Mouse (Mus musculus) neural tube, embryonic 13.5 days (tissue): ENCODE measurements around the gene Ptprn2. TPM values are rescaled to one million over a fixed set of nuclear protein-coding genes. Genes with fewer than 3 reads are reported as not detected.

ENCODE experiments used
- ATAC-seq: fragments of 200-750 bp; cut with Nextera tagmentation; 2 replicates; pipeline ENCODE4 v1.8.0; 2017; ENCODE audit warnings: low read depth, mild to moderate bottlenecking, moderate TSS enrichment, moderate library complexity
- H3K27ac ChIP-seq: fragments of 300-500 bp; sonication (generic); replicated peaks from 2 replicates; pipeline ENCODE4 v1.5.1; 2015; ENCODE audit warnings: moderate library complexity, mild to moderate bottlenecking, inconsistent platforms
- H3K27me3 ChIP-seq: fragments of 300-500 bp; sonication (generic); 2 replicates; pipeline ENCODE4 v1.6.1; 2015; ENCODE audit warnings: mild to moderate bottlenecking, inconsistent platforms
- H3K36me3 ChIP-seq: fragments of 300-500 bp; sonication (generic); 2 replicates; pipeline ENCODE4 v1.6.1; 2015; ENCODE audit warnings: mild to moderate bottlenecking, inconsistent platforms
- H3K4me1 ChIP-seq: fragments of 300-500 bp; sonication (generic); replicated peaks from 2 replicates; pipeline ENCODE4 v1.6.1; 2015; ENCODE audit warnings: inconsistent platforms
- H3K4me2 ChIP-seq: fragments of 300-500 bp; sonication (generic); 2 replicates; pipeline ENCODE4 v1.6.1; 2015; ENCODE audit warnings: inconsistent platforms, mild to moderate bottlenecking, moderate library complexity
- H3K4me3 ChIP-seq: fragments of 300-500 bp; sonication (generic); 2 replicates; pipeline ENCODE4 v1.5.1; 2015; ENCODE audit warnings: mild to moderate bottlenecking, inconsistent platforms
- H3K9ac ChIP-seq: fragments of 300-500 bp; sonication (generic); 2 replicates; pipeline ENCODE4 v1.6.1; 2015; ENCODE audit warnings: moderate library complexity, mild to moderate bottlenecking, inconsistent platforms
- H3K9me3 ChIP-seq: fragments of 300-500 bp; sonication (generic); 2 replicates; pipeline ENCODE4 v1.6.1; 2016; ENCODE audit warnings: inconsistent platforms
- WGBS: fragments of 180-500 bp; shearing (Covaris S2); methylation state at CpG from one replicate; pipeline ENCODE4 v1.1.7; 2015; 5-methylcytosine and 5-hydroxymethylcytosine counted together
- polyA plus RNA-seq: library from polyadenylated mRNA; unstranded; fragments of >200 nt; fragmentation: Nextera tagmentation; extraction: Ambion mirVana; gene quantifications from 2 replicates; pipeline ENCODE4 v1.2.1, GENCODE M21; 2015

Ptprn2 gene
- polyA plus RNA-seq, 1 experiment from 2014 or later, result 10.6 TPM

DNA sequence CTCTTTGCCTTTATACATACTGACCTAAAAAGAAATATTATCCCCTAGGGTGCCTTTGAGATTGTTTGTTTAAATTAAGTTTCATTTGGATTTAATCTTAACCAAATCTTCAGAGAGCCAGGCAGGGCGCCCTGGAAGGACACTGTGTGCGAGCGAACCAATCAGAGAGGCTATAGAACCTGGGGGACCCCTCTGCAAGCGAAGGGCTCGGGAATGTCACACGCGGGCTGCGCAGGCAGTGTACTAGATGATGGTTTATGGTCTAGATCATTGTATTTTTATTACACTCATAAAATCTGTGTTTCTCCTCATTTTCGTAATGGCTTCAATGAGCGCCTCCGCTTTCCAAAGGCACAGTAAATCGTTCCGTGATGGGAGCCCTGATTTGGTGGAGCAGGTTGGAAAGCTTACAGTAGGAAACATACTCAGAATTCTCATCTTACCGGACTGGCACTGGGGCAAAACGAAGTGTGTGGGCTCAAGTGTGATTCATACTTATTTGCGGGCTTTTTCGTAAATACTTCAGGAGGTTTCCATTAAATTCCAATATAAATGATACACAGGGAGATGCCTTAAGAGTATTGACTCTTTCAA, 760.5 kb downstream of the Ptprn2 start:
- no peak overlapping the region for H3K4me3 ChIP-seq
- no peak overlapping the region for H3K9ac ChIP-seq
- peak overlapping the region; percentile 30; the same call in 1 of the 2 replicates for H3K4me2 ChIP-seq
- peak overlapping the region; percentile 71 for H3K27ac ChIP-seq
- WGBS, result 32% methylated on average over 17 of the region's 17 CpGs
- no peaks in the 10 kb centered on the region for H3K36me3 ChIP-seq
- H3K9me3 ChIP-seq, result no peaks in the 10 kb centered on the region
- ATAC-seq, result peak; percentile 92
- peaks cover 45% of the 10 kb centered on the region for H3K4me1 ChIP-seq
- peaks cover 3% of the 10 kb centered on the region; the same call in 1 of the 2 replicates for H3K27me3 ChIP-seq

DNA sequence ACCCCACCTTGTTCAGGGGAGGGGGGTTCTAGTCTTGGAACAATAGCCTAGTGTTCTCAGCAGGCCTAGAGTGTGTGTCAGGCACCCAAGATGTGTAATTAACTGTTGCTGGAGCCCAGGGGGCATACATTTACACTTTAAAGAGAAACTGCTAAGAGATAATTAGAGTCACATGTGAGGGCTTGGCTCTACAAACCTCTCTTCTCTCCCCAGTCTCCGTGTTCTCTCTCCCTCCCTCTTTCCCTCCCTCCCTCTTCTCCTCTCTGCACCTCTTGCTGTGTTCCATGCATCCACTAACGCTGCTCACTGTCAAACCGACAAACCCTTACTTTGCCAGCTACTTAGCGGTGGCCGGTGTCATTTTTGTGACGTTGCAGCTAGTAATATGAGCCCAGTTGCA, 764.9 kb downstream of the Ptprn2 start:
- 16% methylated on average over 6 of the region's 6 CpGs for WGBS
- Histone ChIP-seq H3K27me3 (peaks cover 10% of the 10 kb centered on the region; the same call in 1 of the 2 replicates), H3K4me2 (no peak overlapping the region), H3K4me1 (peaks cover 42% of the 10 kb centered on the region), H3K36me3 (0 out of 2 replicates have a peak, but pooled peaks cover 7% of the 10 kb centered on the region), H3K9ac (no peak overlapping the region), H3K9me3 (no peaks in the 10 kb centered on the region), H3K4me3 (no peak overlapping the region), H3K27ac (no peak overlapping the region)
- ATAC-seq, result no peak

DNA sequence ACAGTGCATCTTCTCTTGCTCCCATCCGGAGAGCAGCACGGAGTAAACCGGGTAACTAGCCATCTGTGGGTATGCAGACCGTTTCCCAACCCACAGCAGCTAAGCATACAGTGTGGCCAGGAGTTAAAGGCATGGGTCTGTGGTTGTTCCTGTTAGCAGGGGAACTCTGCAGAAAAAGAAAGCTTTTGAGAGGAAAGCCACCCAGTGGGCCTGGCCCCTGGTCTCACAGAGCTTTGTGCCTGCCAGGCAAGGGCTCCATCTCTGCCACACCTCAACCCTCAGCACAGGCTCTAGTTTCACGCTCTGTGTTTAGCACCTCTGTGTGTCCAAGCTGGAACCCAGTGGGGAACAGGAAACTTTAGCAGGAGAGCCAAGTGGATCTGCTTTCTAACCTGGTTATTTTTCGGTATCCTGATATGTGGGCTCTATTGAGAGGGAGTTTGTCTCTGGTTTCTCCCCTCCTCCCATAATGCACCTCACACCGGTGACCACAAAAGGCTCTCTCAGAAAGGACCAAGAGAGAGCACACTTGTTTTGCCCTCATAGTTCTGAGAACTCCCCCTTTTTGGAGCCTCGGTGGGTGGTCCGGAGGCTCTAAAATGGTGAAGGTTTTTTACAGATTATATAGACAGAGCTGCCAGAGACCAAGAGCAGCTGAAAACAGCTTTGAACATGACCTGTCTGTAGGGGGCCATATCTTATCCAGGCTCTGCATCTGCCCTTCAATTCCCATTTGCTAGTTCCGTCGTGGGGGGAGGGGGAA, 766.3 kb downstream of the Ptprn2 start:
- H3K4me1 ChIP-seq, result peaks cover 35% of the 10 kb centered on the region
- peaks cover 10% of the 10 kb centered on the region; the same call in 1 of the 2 replicates for H3K27me3 ChIP-seq
- 0 out of 2 replicates have a peak, but pooled peaks cover 7% of the 10 kb centered on the region for H3K36me3 ChIP-seq
- H3K27ac ChIP-seq, result no peak overlapping the region; the same call in 1 of the 2 replicates
- H3K4me3 ChIP-seq, result no peak overlapping the region
- 31% methylated on average over 11 of the region's 11 CpGs for WGBS
- no peak overlapping the region for H3K9ac ChIP-seq
- H3K4me2 ChIP-seq, result no peak overlapping the region
- no peaks in the 10 kb centered on the region for H3K9me3 ChIP-seq
- no peak for ATAC-seq

DNA sequence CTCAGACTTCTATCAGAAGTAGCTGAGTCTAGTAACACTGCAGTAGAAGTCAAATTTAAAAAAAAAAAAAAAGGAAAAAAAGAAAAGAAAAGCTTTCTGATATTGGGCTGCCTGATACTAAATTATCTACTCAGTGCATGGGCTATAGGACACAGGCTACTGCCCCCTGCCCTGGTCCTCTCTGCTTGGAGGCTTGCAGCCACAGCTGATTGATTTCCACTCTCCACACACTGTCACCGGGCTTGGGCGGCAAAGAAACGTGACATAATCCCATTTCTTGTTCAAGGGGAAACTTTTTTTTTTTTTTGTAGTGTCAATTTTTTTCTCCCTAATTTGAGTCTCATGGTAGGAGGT, 766.9 kb downstream of the Ptprn2 start:
- H3K9ac ChIP-seq, result no peak overlapping the region
- H3K4me1 ChIP-seq, result peaks cover 35% of the 10 kb centered on the region
- no peak overlapping the region for H3K4me3 ChIP-seq
- H3K27me3 ChIP-seq, result peaks cover 10% of the 10 kb centered on the region; the same call in 1 of the 2 replicates
- WGBS, result 16% methylated on average over 3 of the region's 3 CpGs
- H3K27ac ChIP-seq, result no peak overlapping the region
- ATAC-seq, result no peak
- no peak overlapping the region for H3K4me2 ChIP-seq
- 0 out of 2 replicates have a peak, but pooled peaks cover 7% of the 10 kb centered on the region for H3K36me3 ChIP-seq
- no peaks in the 10 kb centered on the region for H3K9me3 ChIP-seq

DNA sequence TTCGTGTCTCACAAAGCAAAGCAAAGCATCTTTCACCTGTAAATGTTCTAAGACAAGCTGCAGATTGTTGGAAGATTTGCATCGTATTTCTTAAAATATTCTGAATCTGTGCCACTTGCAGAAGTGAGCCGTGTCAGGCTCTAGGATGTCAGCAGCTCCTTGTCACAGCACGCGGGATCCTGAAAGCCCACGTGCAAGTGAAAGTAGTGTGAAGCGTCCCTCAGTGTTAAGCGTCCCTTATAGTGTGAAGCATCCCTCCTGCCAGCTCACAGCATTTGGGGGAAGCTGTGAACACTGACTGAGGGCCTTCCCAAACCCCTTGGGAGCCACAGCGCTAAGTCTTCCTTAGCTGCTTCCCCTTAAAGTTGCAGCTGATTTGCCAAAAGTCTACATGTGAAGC, 768.8 kb downstream of the Ptprn2 start:
- Histone ChIP-seq H3K9ac (no peak overlapping the region), H3K4me3 (no peak overlapping the region), H3K27me3 (peaks cover 11% of the 10 kb centered on the region; the same call in 1 of the 2 replicates), H3K27ac (no peak overlapping the region), H3K4me2 (no peak overlapping the region), H3K36me3 (0 out of 2 replicates have a peak, but pooled peaks cover 7% of the 10 kb centered on the region), H3K9me3 (no peaks in the 10 kb centered on the region), H3K4me1 (peaks cover 46% of the 10 kb centered on the region)
- ATAC-seq, result no peak
- 87% methylated on average over 9 of the region's 9 CpGs for WGBS

DNA sequence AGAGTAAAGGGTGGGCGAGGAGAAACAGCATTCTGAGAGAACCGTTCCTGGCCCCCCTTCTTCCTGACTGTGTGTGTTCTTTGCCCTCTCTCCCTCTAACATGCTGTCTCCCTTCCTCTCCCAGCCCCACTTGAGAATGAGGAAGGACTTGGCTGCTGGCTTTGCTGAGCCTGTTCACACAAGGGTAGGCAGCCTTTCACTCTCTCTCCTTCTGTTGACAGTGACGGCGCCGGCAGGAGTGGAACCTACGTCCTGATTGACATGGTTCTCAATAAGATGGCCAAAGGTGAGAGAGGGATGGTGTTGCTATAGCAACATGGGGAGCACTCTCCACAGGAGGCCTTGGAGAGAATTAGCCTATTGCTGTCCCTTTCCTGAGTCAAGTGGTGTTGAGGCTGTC, 769.8 kb downstream of the Ptprn2 start:
- no peak for ATAC-seq
- Histone ChIP-seq H3K9ac (no peak overlapping the region), H3K36me3 (0 out of 2 replicates have a peak, but pooled peaks cover 7% of the 10 kb centered on the region), H3K27me3 (peaks cover 11% of the 10 kb centered on the region; the same call in 1 of the 2 replicates), H3K9me3 (no peaks in the 10 kb centered on the region), H3K4me1 (peaks cover 45% of the 10 kb centered on the region), H3K27ac (no peak overlapping the region), H3K4me3 (no peak overlapping the region), H3K4me2 (no peak overlapping the region)
- WGBS, result 42% methylated on average over 6 of the region's 6 CpGs

DNA sequence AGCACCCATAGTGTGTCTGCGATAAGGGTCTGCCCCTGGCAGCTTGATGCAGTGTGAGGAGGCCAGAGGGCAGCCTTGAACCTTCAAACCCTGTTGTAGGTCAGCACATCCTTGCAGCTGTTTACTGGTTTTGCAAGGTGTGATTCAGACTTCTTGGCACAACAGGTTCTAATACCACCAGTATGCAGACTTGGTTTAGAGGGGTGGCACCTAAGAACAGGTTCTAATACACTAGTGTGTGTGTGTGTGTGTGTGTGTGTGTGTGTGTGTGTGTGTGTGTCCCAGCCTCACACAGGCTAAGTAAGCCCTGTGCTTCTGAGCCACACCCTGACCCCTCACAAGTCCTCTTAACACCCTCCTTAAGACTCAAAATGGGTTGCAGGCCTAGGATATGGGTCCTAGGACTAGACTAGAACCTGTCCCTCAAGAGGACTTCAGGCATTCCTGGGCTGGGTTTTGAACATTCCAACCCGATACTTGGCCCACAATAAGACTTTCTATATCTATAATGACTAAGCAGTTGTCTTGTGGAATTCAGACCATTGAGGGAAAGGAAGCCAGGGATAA, 770.3 kb downstream of the Ptprn2 start:
- H3K4me1 ChIP-seq, result peaks cover 39% of the 10 kb centered on the region
- no peak for ATAC-seq

DNA sequence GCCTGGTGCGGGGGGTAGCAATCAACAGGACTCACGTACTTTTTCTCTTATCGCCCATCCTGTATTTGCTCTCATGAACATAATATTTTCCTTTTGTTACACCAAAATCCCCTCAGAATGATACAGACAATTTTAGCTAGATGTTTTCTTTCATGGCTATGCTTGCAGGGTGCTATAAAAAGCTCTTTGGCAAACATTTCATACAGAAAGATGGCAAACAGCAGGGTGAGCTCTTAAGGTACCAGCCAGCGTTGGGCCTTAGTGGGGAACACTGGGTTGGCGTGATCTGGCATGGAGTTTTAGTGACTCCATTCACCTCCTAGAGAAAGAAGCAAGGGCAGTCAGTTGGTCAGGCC, 771.3 kb downstream of the Ptprn2 start:
- Histone ChIP-seq H3K36me3 (0 out of 2 replicates have a peak, but pooled peaks cover 7% of the 10 kb centered on the region), H3K4me3 (no peak overlapping the region), H3K9ac (peak overlapping the region; percentile 56; the same call in 1 of the 2 replicates), H3K9me3 (no peaks in the 10 kb centered on the region), H3K4me1 (peaks cover 31% of the 10 kb centered on the region), H3K27me3 (peaks cover 11% of the 10 kb centered on the region; the same call in 1 of the 2 replicates), H3K4me2 (no peak overlapping the region), H3K27ac (no peak overlapping the region)
- no peak for ATAC-seq
- 47% methylated on average over 5 of the region's 5 CpGs for WGBS

More for the DNA sequence above, 770.3 kb downstream of the Ptprn2 start:
- Histone ChIP-seq H3K9ac (no peak overlapping the region), H3K27me3 (peaks cover 11% of the 10 kb centered on the region; the same call in 1 of the 2 replicates), H3K9me3 (no peaks in the 10 kb centered on the region), H3K36me3 (0 out of 2 replicates have a peak, but pooled peaks cover 7% of the 10 kb centered on the region), H3K27ac (no peak overlapping the region), H3K4me3 (no peak overlapping the region), H3K4me2 (no peak overlapping the region)
- WGBS, result 82% methylated on average over 2 of the region's 2 CpGs

DNA sequence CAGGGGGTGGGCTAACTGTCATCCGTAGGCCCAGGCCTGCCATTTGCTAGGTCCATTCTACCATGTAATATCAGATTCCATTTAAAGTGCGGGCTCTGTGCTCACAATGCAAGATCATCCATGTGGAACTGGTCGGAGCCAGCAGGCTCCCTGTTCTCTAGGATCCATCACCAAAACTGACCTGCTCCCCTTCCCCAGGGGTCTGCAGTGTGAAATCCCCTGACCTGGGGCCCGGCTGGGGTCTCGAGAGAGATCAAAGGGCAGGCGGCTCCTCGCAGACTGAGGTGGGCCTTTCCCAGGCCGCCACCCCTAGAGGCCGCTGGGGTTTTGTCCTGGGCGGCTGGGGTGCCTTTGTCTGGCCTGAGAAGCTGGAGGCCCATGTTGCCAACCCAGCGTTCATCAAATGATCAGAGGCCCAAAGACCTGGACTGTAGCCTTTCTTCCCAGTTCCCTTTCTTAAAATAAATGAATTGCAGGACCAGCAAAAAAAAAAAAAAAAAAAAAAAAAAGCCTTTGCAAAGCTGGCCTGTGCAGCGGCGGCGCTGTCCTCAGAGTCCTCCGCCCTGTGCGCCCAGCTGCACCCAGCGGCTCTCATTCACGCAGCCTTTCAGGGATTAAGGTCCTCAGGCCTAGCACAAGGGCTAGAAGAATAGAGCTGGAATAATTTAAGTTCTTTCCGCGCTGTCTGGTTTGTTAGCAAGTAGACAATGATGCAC, 771.8 kb downstream of the Ptprn2 start:
- 9% methylated on average over 20 of the region's 20 CpGs for WGBS
- Histone ChIP-seq H3K9me3 (no peaks in the 10 kb centered on the region), H3K9ac (peak overlapping the region; percentile 56; the same call in 1 of the 2 replicates), H3K27me3 (peaks cover 11% of the 10 kb centered on the region; the same call in 1 of the 2 replicates), H3K4me2 (no peak overlapping the region), H3K27ac (no peak overlapping the region), H3K4me1 (peaks cover 26% of the 10 kb centered on the region), H3K36me3 (0 out of 2 replicates have a peak, but pooled peaks cover 7% of the 10 kb centered on the region), H3K4me3 (no peak overlapping the region)
- peak; percentile 55; the same call in 1 of the 2 replicates for ATAC-seq

DNA sequence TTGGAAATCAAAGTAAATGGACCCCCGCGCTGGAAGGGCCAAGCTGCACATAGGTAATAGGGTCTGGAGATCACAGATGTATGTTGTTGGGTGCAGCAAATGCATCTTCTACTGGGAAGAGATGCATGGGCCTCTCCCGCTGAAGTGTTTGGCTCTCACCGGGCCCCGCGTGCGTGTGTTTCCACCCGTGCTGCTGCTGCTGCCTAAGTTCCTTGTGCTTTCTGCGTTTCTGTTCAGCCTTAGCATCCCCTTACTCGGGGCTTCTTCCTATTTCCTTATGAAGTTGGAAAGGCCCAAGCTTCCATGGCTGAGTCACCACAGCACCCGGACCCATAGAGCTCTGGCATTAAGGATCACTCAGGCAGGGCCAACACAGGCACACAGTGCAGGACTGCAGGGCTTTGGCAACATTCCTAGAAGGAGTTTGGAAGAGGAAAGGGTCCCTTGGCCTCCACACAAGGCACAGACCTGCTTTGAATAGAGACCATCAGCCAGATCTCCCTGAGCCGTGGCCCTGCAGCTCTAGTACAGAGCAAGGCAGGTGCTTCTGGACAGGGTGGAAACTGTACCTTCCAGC, 772.5 kb downstream of the Ptprn2 start:
- Histone ChIP-seq H3K4me2 (no peak overlapping the region), H3K27ac (no peak overlapping the region), H3K27me3 (peaks cover 11% of the 10 kb centered on the region; the same call in 1 of the 2 replicates), H3K4me3 (no peak overlapping the region), H3K9ac (peak overlapping the region; percentile 13; the same call in 1 of the 2 replicates), H3K9me3 (no peaks in the 10 kb centered on the region), H3K4me1 (peaks cover 23% of the 10 kb centered on the region), H3K36me3 (0 out of 2 replicates have a peak, but pooled peaks cover 7% of the 10 kb centered on the region)
- peak; percentile 28; the same call in 1 of the 2 replicates for ATAC-seq
- 28% methylated on average over 12 of the region's 12 CpGs for WGBS
